Mouse (Mus musculus) urinary bladder, postnatal 10 days (tissue): Measurements from ENCODE around the gene Ccdc122.
"Not testable (repeated sequence)": the region's sequence is repeated elsewhere in the genome, so short reads cannot be mapped to it uniquely, and the experiment has no call there.

Experiments used
- DNase-seq: peaks from one replicate; pipeline ENCODE4 v3.0.0; 2022; ENCODE audit warnings: low spot score

Ccdc122 gene

GRCm38 (mm10) chr14:77036226-77037046, at the start of gene Ccdc122, which contains the start of gene Lacc1:
Gene Ccdc122, plus strand, starts transcription at chr14:77036772.
Gene Lacc1, minus strand, starts transcription at chr14:77036904.
- DNase-seq: peak; percentile 54

- DNase-seq: not testable (repeated sequence)
These were observed 46.2 kb upstream of the Ccdc122 start for GRCm38 (mm10) chr14:76990351-76990750.

- DNase-seq: no peak
These were observed 31.8 kb upstream of the Ccdc122 start for GRCm38 (mm10) chr14:77004740-77005139.

GRCm38 (mm10) chr14:77005566-77005965, 31.0 kb upstream of the Ccdc122 start:
- DNase-seq: no peak

GRCm38 (mm10) chr14:77008238-77008637, 28.3 kb upstream of the Ccdc122 start:
- DNase-seq: no peak

- DNase-seq: no peak
These were observed 24.8 kb upstream of the Ccdc122 start for GRCm38 (mm10) chr14:77011804-77012203.

GRCm38 (mm10) chr14:77016783-77017182, 19.8 kb upstream of the Ccdc122 start:
- not testable (repeated sequence) for DNase-seq

- no peak for DNase-seq
These were observed 19.4 kb upstream of the Ccdc122 start for GRCm38 (mm10) chr14:77017211-77017610.

GRCm38 (mm10) chr14:77024499-77024898, 12.1 kb upstream of the Ccdc122 start:
- DNase-seq: no peak

GRCm38 (mm10) chr14:77029319-77030054, 7.1 kb upstream of the Ccdc122 start:
- no peak for DNase-seq

GRCm38 (mm10) chr14:77030808-77031207, 5.8 kb upstream of the Ccdc122 start:
- DNase-seq: no peak

GRCm38 (mm10) chr14:77032433-77032832, 4.1 kb upstream of the Ccdc122 start:
- no peak for DNase-seq

- DNase-seq: no peak
These were observed 3.2 kb upstream of the Ccdc122 start for GRCm38 (mm10) chr14:77033391-77033790.

- DNase-seq: no peak
These were observed 2.2 kb upstream of the Ccdc122 start for GRCm38 (mm10) chr14:77034175-77034915.

- no peak for DNase-seq
These were observed 1.6 kb upstream of the Ccdc122 start for GRCm38 (mm10) chr14:77034970-77035369.

- no peak for DNase-seq
These were observed 758 bp downstream of the Ccdc122 start for GRCm38 (mm10) chr14:77037330-77037729.

GRCm38 (mm10) chr14:77037832-77038425, 1.4 kb downstream of the Ccdc122 start:
- no peak for DNase-seq

- DNase-seq: no peak
These were observed 16.7 kb downstream of the Ccdc122 start for GRCm38 (mm10) chr14:77053288-77053687.

- no peak for DNase-seq
These were observed 32.8 kb downstream of the Ccdc122 start for GRCm38 (mm10) chr14:77069361-77069760.

- DNase-seq: no peak
These were observed 44.7 kb downstream of the Ccdc122 start for GRCm38 (mm10) chr14:77081248-77081647.

GRCm38 (mm10) chr14:77100285-77100684, 63.7 kb downstream of the Ccdc122 start:
- DNase-seq: no peak

- DNase-seq: not testable (repeated sequence)
These were observed 74.0 kb downstream of the Ccdc122 start for GRCm38 (mm10) chr14:77110622-77111021.
